Mouse (Mus musculus) ES-Bruce4 (cell line): ENCODE data around the gene Tjp2.

Source experiments
- CTCF ChIP-seq: IDR thresholded peaks from one replicate; pipeline ENCODE4 v1.8.1; 2011; ENCODE audit warnings: low read depth, low read length
- EP300 ChIP-seq: IDR thresholded peaks from 2 replicates; pipeline ENCODE4 v1.6.1; 2011; ENCODE audit warnings: low read depth, low read length; ENCODE audit not compliant: insufficient read depth
- POLR2A ChIP-seq: IDR thresholded peaks from one replicate; pipeline ENCODE4 v1.8.1; 2011; ENCODE audit warnings: low read length; ENCODE audit not compliant: insufficient read depth

DNA sequence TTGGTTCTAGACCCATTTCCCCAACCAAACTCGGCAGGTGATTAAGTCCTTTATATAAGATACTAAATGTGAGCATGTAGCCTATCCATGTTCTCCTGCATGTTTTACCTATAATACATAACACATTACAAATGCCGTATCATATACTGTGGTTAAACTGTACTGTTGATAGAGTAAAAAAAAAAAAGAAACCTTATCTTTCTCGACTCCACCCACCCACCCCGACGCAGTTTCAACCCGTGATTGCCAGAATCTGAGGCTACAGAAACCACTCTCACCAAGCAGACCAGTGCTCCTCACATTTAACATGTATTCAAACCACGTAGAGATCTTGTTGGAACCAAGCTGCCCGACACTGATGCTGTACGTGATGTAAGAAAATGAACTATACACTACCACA, 102.2 kb downstream of the Tjp2 start:
- TF ChIP-seq POLR2A: no peak
- no peak for TF ChIP-seq EP300
- no peak for TF ChIP-seq CTCF
